Mouse (Mus musculus): ENCODE measurements around the gene Tas2r126.
"Not testable (repeated sequence)": the region's sequence is repeated elsewhere in the genome, so short reads cannot be mapped to it uniquely, and the experiment has no call there.

The Tas2r126 gene

GRCm38 (mm10) chr6:42471298-42471697, 37.0 kb downstream of the Tas2r126 start:
- in situ Hi-C loops (cut with MboI; ENCODE audit: low pct_unique_long_range_greater_than_20kb in 1 of 2, low sequenced_read_pairs in 2 of 2, unreplicated experiment in 1 of 2), result not testable (repeated sequence)

GRCm38 (mm10) chr6:42476235-42476634, 41.9 kb downstream of the Tas2r126 start, which contains the start of gene Olfr457:
Olfr457 (minus strand) TSS chr6:42476335.
- in situ Hi-C loops (cut with MboI; ENCODE audit: low pct_unique_long_range_greater_than_20kb in 1 of 2, low sequenced_read_pairs in 2 of 2, unreplicated experiment in 1 of 2), result no loop called here

- in situ Hi-C loops (cut with MboI; ENCODE audit: low pct_unique_long_range_greater_than_20kb in 1 of 2, low sequenced_read_pairs in 2 of 2, unreplicated experiment in 1 of 2), result no loop called here
Observed at GRCm38 (mm10) chr6:42484633-42485032, 50.3 kb downstream of the Tas2r126 start.
